Mouse (Mus musculus) kidney, postnatal 0 days (tissue): ENCODE data around the gene Mroh9. TPM values are rescaled to one million over a fixed set of nuclear protein-coding genes. Genes with fewer than 3 reads are reported as not detected.

Experiments used
- ATAC-seq: fragments of 200-750 bp; cut with Nextera tagmentation; replicated peaks from 2 replicates; pipeline ENCODE4 v1.8.0; 2017; ENCODE audit warnings: low read depth, moderate number of reproducible peaks, moderate TSS enrichment, moderate library complexity; ENCODE audit not compliant: low FRiP score
- DNase-seq: peaks from one replicate; pipeline ENCODE4 v3.0.0-alpha.2; 2016; ENCODE audit warnings: low spot score
- H3K27ac ChIP-seq: fragments of 300-500 bp; sonication (generic); 2 replicates; pipeline ENCODE4 v1.5.1; 2014; ENCODE audit warnings: mild to moderate bottlenecking
- H3K27me3 ChIP-seq: fragments of 300-500 bp; sonication (generic); 2 replicates; pipeline ENCODE4 v1.6.1; 2014; ENCODE audit warnings: low read length, mixed read lengths; ENCODE audit not compliant: insufficient read depth
- H3K36me3 ChIP-seq: fragments of 300-500 bp; sonication (generic); 2 replicates; pipeline ENCODE4 v1.6.1; 2014; ENCODE audit warnings: low read length, mixed read lengths; ENCODE audit not compliant: insufficient read depth
- H3K4me1 ChIP-seq: fragments of 300-500 bp; sonication (generic); replicated peaks from 2 replicates; pipeline ENCODE4 v1.6.1; 2014; ENCODE audit warnings: antibody characterized with exemption, low read length, mixed read lengths; ENCODE audit not compliant: insufficient read depth
- H3K4me2 ChIP-seq: fragments of 300-500 bp; sonication (generic); 2 replicates; pipeline ENCODE4 v1.6.1; 2014; ENCODE audit warnings: mild to moderate bottlenecking, low read length, moderate library complexity, mixed read lengths
- H3K4me3 ChIP-seq: fragments of 300-500 bp; sonication (generic); replicated peaks from 2 replicates; pipeline ENCODE4 v1.5.1; 2014; ENCODE audit warnings: low read depth, low read length
- H3K9ac ChIP-seq: fragments of 300-500 bp; sonication (generic); 2 replicates; pipeline ENCODE4 v1.6.1; 2014; ENCODE audit warnings: low read depth, low read length
- H3K9me3 ChIP-seq: fragments of 300-500 bp; sonication (generic); replicated peaks from 2 replicates; pipeline ENCODE4 v1.6.1; 2016; ENCODE audit warnings: low read length, inconsistent platforms, mixed read lengths
- CTCF ChIP-seq: IDR thresholded peaks from 2 replicates; pipeline ENCODE4 v1.5.1; 2016; ENCODE audit warnings: antibody characterized with exemption, low read depth, mild to moderate bottlenecking, moderate library complexity
- WGBS: fragments of 180-500 bp; shearing (Covaris S2); extraction: QIAGEN DNeasy Blood & Tissue Kit; methylation state at CpG from one replicate; pipeline ENCODE4 v1.1.7; 2014; 5-methylcytosine and 5-hydroxymethylcytosine counted together
- polyA plus RNA-seq: library from polyadenylated mRNA; unstranded; fragments of >200 nt; fragmentation: Nextera tagmentation; extraction: Ambion mirVana; gene quantifications from 2 replicates; pipeline ENCODE4 v1.2.1, GENCODE M21; 2015

Gene Mroh9
- polyA plus RNA-seq, 1 experiment from 2014 or later, result not detected

- WGBS, result 89% methylated on average over 4 of the region's 4 CpGs
- Histone ChIP-seq H3K4me3 (no peak overlapping the region), H3K27me3 (no peaks in the 10 kb centered on the region), H3K27ac (no peak overlapping the region), H3K36me3 (no peaks in the 10 kb centered on the region), H3K4me2 (no peak overlapping the region), H3K9ac (no peak overlapping the region), H3K9me3 (no peaks in the 10 kb centered on the region), H3K4me1 (no peaks in the 10 kb centered on the region)
- TF ChIP-seq CTCF, result no peak
- no peak for ATAC-seq
- DNase-seq, result no peak
These were observed 27.2 kb upstream of the Mroh9 start for GRCm38 (mm10) chr1:163112482-163113164.

GRCm38 (mm10) chr1:163104960-163105359 lies 19.5 kb upstream of the Mroh9 start:
- H3K27me3 ChIP-seq, result no peaks in the 10 kb centered on the region
- no peaks in the 10 kb centered on the region for H3K9me3 ChIP-seq
- DNase-seq (no peak), ATAC-seq (no peak)
- no peak overlapping the region for H3K9ac ChIP-seq
- H3K27ac ChIP-seq, result no peak overlapping the region
- no peak overlapping the region for H3K4me2 ChIP-seq
- TF ChIP-seq CTCF, result no peak
- no peaks in the 10 kb centered on the region for H3K4me1 ChIP-seq
- 35% methylated on average over 1 of the region's 1 CpGs for WGBS
- no peaks in the 10 kb centered on the region for H3K36me3 ChIP-seq
- no peak overlapping the region for H3K4me3 ChIP-seq

- ATAC-seq (no peak), DNase-seq (peak; percentile 62)
- TF ChIP-seq CTCF, result peak; percentile 65
- no peaks in the 10 kb centered on the region for H3K4me1 ChIP-seq
- no peak overlapping the region for H3K4me2 ChIP-seq
- H3K4me3 ChIP-seq, result no peak overlapping the region
- H3K9ac ChIP-seq, result no peak overlapping the region
- H3K36me3 ChIP-seq, result no peaks in the 10 kb centered on the region
- H3K27me3 ChIP-seq, result no peaks in the 10 kb centered on the region
- 47% methylated on average over 10 of the region's 10 CpGs for WGBS
- no peaks in the 10 kb centered on the region for H3K9me3 ChIP-seq
- H3K27ac ChIP-seq, result no peak overlapping the region
These were observed 6.1 kb upstream of the Mroh9 start for GRCm38 (mm10) chr1:163091438-163092155.

- ATAC-seq, result 0 out of 2 replicates have a peak, but pooled peaks have one; percentile 63
- DNase-seq, result peak; percentile 66
- Histone ChIP-seq H3K27me3 (no peaks in the 10 kb centered on the region), H3K36me3 (no peaks in the 10 kb centered on the region), H3K9ac (no peak overlapping the region), H3K27ac (no peak overlapping the region), H3K4me3 (no peak overlapping the region), H3K9me3 (no peaks in the 10 kb centered on the region), H3K4me1 (no peaks in the 10 kb centered on the region), H3K4me2 (no peak overlapping the region)
- peak; percentile 84 for TF ChIP-seq CTCF
- 5% methylated on average over 1 of the region's 1 CpGs for WGBS
These were observed 15.0 kb downstream of the Mroh9 start for GRCm38 (mm10) chr1:163070502-163070901.

- Histone ChIP-seq H3K27me3 (no peaks in the 10 kb centered on the region), H3K9ac (no peak overlapping the region), H3K4me2 (no peak overlapping the region), H3K9me3 (no peaks in the 10 kb centered on the region), H3K36me3 (no peaks in the 10 kb centered on the region), H3K27ac (no peak overlapping the region), H3K4me1 (no peaks in the 10 kb centered on the region), H3K4me3 (no peak overlapping the region)
- DNase-seq, result no peak
- no peak for TF ChIP-seq CTCF
- ATAC-seq, result no peak
- WGBS, result 89% methylated on average over 3 of the region's 3 CpGs
These were observed 25.1 kb downstream of the Mroh9 start for GRCm38 (mm10) chr1:163060381-163060780.

- no peak overlapping the region for H3K9ac ChIP-seq
- TF ChIP-seq CTCF, result peak; percentile 79
- H3K36me3 ChIP-seq, result no peaks in the 10 kb centered on the region
- no peak for ATAC-seq
- H3K27ac ChIP-seq, result no peak overlapping the region
- DNase-seq, result peak; percentile 65
- no peaks in the 10 kb centered on the region for H3K4me1 ChIP-seq
- H3K4me2 ChIP-seq, result no peak overlapping the region
- no peak overlapping the region for H3K4me3 ChIP-seq
- 38% methylated on average over 2 of the region's 2 CpGs for WGBS
- H3K27me3 ChIP-seq, result no peaks in the 10 kb centered on the region
- no peaks in the 10 kb centered on the region for H3K9me3 ChIP-seq
These were observed 28.1 kb downstream of the Mroh9 start for GRCm38 (mm10) chr1:163057363-163057762.
